Mouse (Mus musculus) G1E (cell line): Measurements from ENCODE around the gene 2210011C24Rik. TPM values are rescaled to one million over a fixed set of nuclear protein-coding genes. Genes with fewer than 3 reads are reported as not detected.
A peak's percentile ranks its signal among the peaks of the same experiment; 100 is the strongest.

ENCODE experiments used
- ATAC-seq: 2 replicates; pipeline ENCODE4 v1.8.0; 2016; ENCODE audit warnings: mild to moderate bottlenecking; ENCODE audit not compliant: insufficient number of reproducible peaks, poor library complexity, low FRiP score, severe bottlenecking; ENCODE audit errors: extremely low read depth
- DNase-seq: peaks from one replicate; pipeline ENCODE4 v3.0.0; 2012; ENCODE audit warnings: low spot score
- H3K27me3 ChIP-seq: 2 replicates; pipeline ENCODE4 v1.6.1; 2012; ENCODE audit warnings: mild to moderate bottlenecking, low read length, inconsistent platforms; ENCODE audit not compliant: insufficient read depth
- H3K36me3 ChIP-seq: replicated peaks from 2 replicates; pipeline ENCODE3; 2012; ENCODE audit warnings: mild to moderate bottlenecking, inconsistent platforms
- H3K4me1 ChIP-seq: 2 replicates; pipeline ENCODE4 v1.6.1; 2012; ENCODE audit warnings: low read depth, low read length, inconsistent platforms, mixed read lengths; ENCODE audit not compliant: insufficient read depth
- H3K4me3 ChIP-seq: 2 replicates; pipeline ENCODE4 v1.5.1; 2012; ENCODE audit warnings: low read depth, mild to moderate bottlenecking, inconsistent platforms, low read length, moderate library complexity, mixed read lengths
- H3K9me3 ChIP-seq: replicated peaks from 2 replicates; pipeline ENCODE4 v1.6.1; 2012; ENCODE audit warnings: inconsistent platforms
- CTCF ChIP-seq: IDR thresholded peaks from 2 replicates; pipeline ENCODE4 v1.5.1; 2012; ENCODE audit warnings: low read depth, low read length, inconsistent platforms, mixed read lengths
- GATA1 ChIP-seq: IDR thresholded peaks from 2 replicates; pipeline ENCODE4 v1.6.1; 2012; ENCODE audit warnings: borderline replicate concordance, low read length, inconsistent platforms, mixed read lengths
- GATA2 ChIP-seq: IDR thresholded peaks from 2 replicates; pipeline ENCODE4 v1.6.1; 2012; ENCODE audit warnings: low read depth, low read length, inconsistent platforms, borderline replicate concordance
- POLR2AphosphoS5 ChIP-seq: IDR thresholded peaks from 2 replicates; pipeline ENCODE4 v1.6.1; 2012; ENCODE audit warnings: low read depth, low read length, inconsistent platforms; ENCODE audit not compliant: insufficient replicate concordance
- TAL1 ChIP-seq: conservative IDR thresholded peaks from 2 replicates; pipeline ENCODE4 v1.6.1; 2012; ENCODE audit warnings: low read depth, low read length, inconsistent platforms, mixed read lengths
- polyA plus RNA-seq: library from polyadenylated mRNA; stranded (reverse); fragments of >175 nt; gene quantifications from 2 replicates; pipeline ENCODE4 v1.2.3, GENCODE M21; 2012
- total RNA-seq, 2 experiments: library from RNA; stranded (forward) in 1 of 2; stranded (reverse) in 1 of 2; fragments of 200-1000 nt in 1 of 2; fragments of >200 nt in 1 of 2; fragmentation: Nextera tagmentation in 1 of 2; gene quantifications; 2 replicates each; pipeline ENCODE4 v1.2.3; 2014 to 2017

The 2210011C24Rik gene
- total and polyA plus RNA-seq, 3 experiments = not detected

- Histone ChIP-seq H3K4me3 (no peak overlapping the region), H3K27me3 (no peaks in the 10 kb centered on the region), H3K4me1 (peaks cover 58% of the 10 kb centered on the region), H3K36me3 (peaks cover 62% of the 10 kb centered on the region), H3K9me3 (peaks cover 2% of the 10 kb centered on the region; the same call in 1 of the 2 replicates)
- TF ChIP-seq POLR2AphosphoS5 = no peak
- no peak for TF ChIP-seq CTCF
- no peak for TF ChIP-seq TAL1
- TF ChIP-seq GATA1 = no peak
- no peak for TF ChIP-seq GATA2
- DNase-seq (no peak), ATAC-seq (no peak)
Observed at GRCm38 (mm10) chr8:84002957-84003611, 8.9 kb downstream of the 2210011C24Rik start.

GRCm38 (mm10) chr8:84001281-84002000 lies 10.5 kb downstream of the 2210011C24Rik start, which contains the start of gene 1700067K01Rik:
TSS of gene 1700067K01Rik (plus strand) at chr8:84001502.
- ATAC-seq (no peak), DNase-seq (no peak)
- Histone ChIP-seq H3K9me3 (peaks cover 2% of the 10 kb centered on the region; the same call in 1 of the 2 replicates), H3K4me3 (no peak within 1 kb of the TSS; the same call in 1 of the 2 replicates), H3K36me3 (peaks cover 62% of the 10 kb centered on the region), H3K4me1 (peaks cover 61% of the 10 kb centered on the region), H3K27me3 (no peaks in the 10 kb centered on the region)
- TF ChIP-seq GATA1 (no peak), TAL1 (no peak), CTCF (no peak), POLR2AphosphoS5 (no peak), GATA2 (no peak)

DNA sequence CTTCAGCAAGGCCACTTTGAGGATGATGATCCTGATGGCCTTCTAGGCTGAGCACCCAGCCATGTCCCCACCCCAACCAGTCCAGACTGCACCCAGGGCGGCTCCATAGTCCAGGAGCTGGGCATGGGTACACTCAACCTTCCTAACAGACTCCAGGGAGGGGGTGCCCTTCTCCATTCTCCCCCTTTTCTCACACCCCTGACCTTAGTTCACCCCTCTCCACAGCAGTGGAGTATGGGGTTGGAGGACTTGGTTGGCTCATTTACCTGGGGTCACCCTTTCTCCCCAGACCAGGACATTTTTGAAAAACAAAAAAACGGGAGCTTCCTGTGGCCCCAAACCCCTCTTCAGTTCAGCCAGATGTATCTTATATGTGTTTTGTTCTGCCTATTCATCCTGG lies 12.1 kb downstream of the 2210011C24Rik start:
- Histone ChIP-seq H3K4me1 (peaks cover 61% of the 10 kb centered on the region), H3K9me3 (peaks cover 2% of the 10 kb centered on the region; the same call in 1 of the 2 replicates), H3K27me3 (no peaks in the 10 kb centered on the region), H3K4me3 (peak overlapping the region; percentile 90; the same call in 1 of the 2 replicates), H3K36me3 (peaks cover 69% of the 10 kb centered on the region)
- DNase-seq = no peak
- no peak for TF ChIP-seq CTCF
- TF ChIP-seq POLR2AphosphoS5 = no peak
- no peak for TF ChIP-seq TAL1
- no peak for TF ChIP-seq GATA2
- no peak for TF ChIP-seq GATA1
- ATAC-seq = no peak

- Histone ChIP-seq H3K4me1 (peaks cover 64% of the 10 kb centered on the region), H3K36me3 (peaks cover 72% of the 10 kb centered on the region), H3K27me3 (no peaks in the 10 kb centered on the region), H3K4me3 (peak overlapping the region; percentile 90), H3K9me3 (peaks cover 2% of the 10 kb centered on the region; the same call in 1 of the 2 replicates)
- DNase-seq (no peak), ATAC-seq (no peak)
- TF ChIP-seq GATA1 = no peak
- no peak for TF ChIP-seq GATA2
- TF ChIP-seq POLR2AphosphoS5 = no peak
- no peak for TF ChIP-seq TAL1
- TF ChIP-seq CTCF = no peak
Observed at GRCm38 (mm10) chr8:83999057-83999705, 12.8 kb downstream of the 2210011C24Rik start.

DNA sequence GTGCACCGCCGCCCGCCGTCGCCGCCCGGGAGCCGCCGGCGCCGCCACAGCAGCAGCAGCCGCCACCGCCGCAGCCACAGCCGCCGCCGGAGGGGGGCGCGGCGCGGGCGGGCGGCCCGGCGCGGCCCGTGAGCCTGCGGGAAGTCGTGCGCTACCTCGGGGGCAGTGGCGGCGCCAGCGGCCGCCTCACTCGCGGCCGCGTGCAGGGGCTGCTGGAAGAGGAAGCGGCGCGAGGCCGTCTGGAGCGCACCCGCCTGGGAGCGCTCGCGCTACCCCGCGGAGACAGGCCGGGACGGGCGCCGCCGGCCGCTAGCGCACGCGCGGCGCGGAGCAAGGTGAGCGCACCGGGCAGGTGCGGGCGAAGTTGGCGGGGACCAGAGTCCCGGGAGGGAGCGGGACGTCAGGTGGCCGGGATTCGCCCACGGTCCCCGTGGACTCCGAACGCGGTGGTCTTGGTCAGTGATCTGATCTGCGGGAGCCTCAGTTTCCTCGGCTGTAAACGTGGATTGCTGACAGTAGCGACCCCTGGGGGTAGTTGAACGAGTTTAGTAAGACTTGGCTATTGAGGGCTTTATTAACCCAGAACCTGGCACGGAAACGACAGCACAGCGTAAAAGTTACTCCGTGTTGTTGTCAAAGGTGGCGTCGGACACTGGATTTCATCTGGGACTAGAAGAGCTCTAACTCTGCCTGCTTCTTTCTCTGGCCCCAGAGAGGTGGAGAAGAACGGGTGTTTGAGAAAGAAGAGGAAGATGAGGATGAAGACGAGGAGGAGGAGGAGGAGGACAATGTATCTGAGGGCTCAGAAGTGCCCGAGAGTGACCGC lies 13.5 kb downstream of the 2210011C24Rik start:
- Histone ChIP-seq H3K4me3 (peak overlapping the region; percentile 90), H3K27me3 (no peaks in the 10 kb centered on the region), H3K4me1 (peaks cover 62% of the 10 kb centered on the region), H3K9me3 (peaks cover 2% of the 10 kb centered on the region; the same call in 1 of the 2 replicates), H3K36me3 (peaks cover 71% of the 10 kb centered on the region)
- DNase-seq = peak; percentile 69
- peak; percentile 27; the same call in 1 of the 2 replicates for TF ChIP-seq CTCF
- TF ChIP-seq GATA1 = no peak
- no peak for TF ChIP-seq TAL1
- no peak for TF ChIP-seq GATA2
- TF ChIP-seq POLR2AphosphoS5 = no peak
- no peak for ATAC-seq
